Mouse (Mus musculus): ENCODE results near the gene Fbxw4. TPM values are rescaled to one million over a fixed set of nuclear protein-coding genes. Genes with fewer than 3 reads are reported as not detected.

Fbxw4 gene
- polyA plus RNA-seq, 1 experiment = 95.0 TPM

GRCm38 (mm10) chr19:45607479-45607878 is 52.6 kb downstream of the Fbxw4 start:
- 75% methylated on average over 7 of the region's 7 CpGs for WGBS
- H3K4me1 ChIP-seq (ENCODE audit: control insufficient read depth, insufficient read depth, low read length) = no peaks in the 10 kb centered on the region
- H3K4me3 ChIP-seq (replicated peaks; ENCODE audit: extremely low read depth, low read depth, low read length) = no peak overlapping the region
- TF ChIP-seq POLR2A (IDR thresholded peaks at IDR 0.05; ENCODE audit: borderline replicate concordance, extremely low read depth, low read depth, low read length) = no peak
- no peak for TF ChIP-seq CTCF (IDR thresholded peaks at IDR 0.05; ENCODE audit: insufficient read depth, low read length)
- DNase-seq = no peak

GRCm38 (mm10) chr19:45606701-45607100 is 53.4 kb downstream of the Fbxw4 start:
- no peak overlapping the region for H3K4me3 ChIP-seq (replicated peaks; ENCODE audit: extremely low read depth, low read depth, low read length)
- 95% methylated on average over 4 of the region's 4 CpGs for WGBS
- H3K4me1 ChIP-seq (ENCODE audit: control insufficient read depth, insufficient read depth, low read length) = no peaks in the 10 kb centered on the region
- DNase-seq = no peak
- TF ChIP-seq CTCF (IDR thresholded peaks at IDR 0.05; ENCODE audit: insufficient read depth, low read length) (no peak), POLR2A (IDR thresholded peaks at IDR 0.05; ENCODE audit: borderline replicate concordance, extremely low read depth, low read depth, low read length) (no peak)

GRCm38 (mm10) chr19:45602606-45603005 is 57.5 kb downstream of the Fbxw4 start:
- no peak for DNase-seq
- Histone ChIP-seq H3K4me1 (ENCODE audit: control insufficient read depth, insufficient read depth, low read length) (no peaks in the 10 kb centered on the region), H3K4me3 (replicated peaks; ENCODE audit: extremely low read depth, low read depth, low read length) (no peak overlapping the region)
- WGBS = 72% methylated on average over 5 of the region's 5 CpGs
- no peak for TF ChIP-seq POLR2A (IDR thresholded peaks at IDR 0.05; ENCODE audit: borderline replicate concordance, extremely low read depth, low read depth, low read length)
- no peak for TF ChIP-seq CTCF (IDR thresholded peaks at IDR 0.05; ENCODE audit: insufficient read depth, low read length)

- Histone ChIP-seq H3K4me3 (replicated peaks; ENCODE audit: extremely low read depth, low read depth, low read length) (no peak overlapping the region), H3K4me1 (ENCODE audit: control insufficient read depth, insufficient read depth, low read length) (no peaks in the 10 kb centered on the region)
- 89% methylated on average over 4 of the region's 4 CpGs for WGBS
- DNase-seq = no peak
- TF ChIP-seq CTCF (IDR thresholded peaks at IDR 0.05; ENCODE audit: insufficient read depth, low read length) = no peak
- no peak for TF ChIP-seq POLR2A (IDR thresholded peaks at IDR 0.05; ENCODE audit: borderline replicate concordance, extremely low read depth, low read depth, low read length)
Measured at GRCm38 (mm10) chr19:45597106-45597505, 63.0 kb downstream of the Fbxw4 start.

GRCm38 (mm10) chr19:45596434-45596833 is 63.7 kb downstream of the Fbxw4 start:
- 94% methylated on average over 6 of the region's 6 CpGs for WGBS
- TF ChIP-seq POLR2A (IDR thresholded peaks at IDR 0.05; ENCODE audit: borderline replicate concordance, extremely low read depth, low read depth, low read length) = no peak
- TF ChIP-seq CTCF (IDR thresholded peaks at IDR 0.05; ENCODE audit: insufficient read depth, low read length) = no peak
- Histone ChIP-seq H3K4me3 (replicated peaks; ENCODE audit: extremely low read depth, low read depth, low read length) (no peak overlapping the region), H3K4me1 (ENCODE audit: control insufficient read depth, insufficient read depth, low read length) (no peaks in the 10 kb centered on the region; the same call in 1 of the 2 replicates)
- DNase-seq = no peak

GRCm38 (mm10) chr19:45596019-45596418 is 64.1 kb downstream of the Fbxw4 start:
- 75% methylated on average over 7 of the region's 7 CpGs for WGBS

GRCm38 (mm10) chr19:45595481-45595880 is 64.6 kb downstream of the Fbxw4 start:
- Histone ChIP-seq H3K4me1 (ENCODE audit: control insufficient read depth, insufficient read depth, low read length) (no peaks in the 10 kb centered on the region; the same call in 1 of the 2 replicates), H3K4me3 (replicated peaks; ENCODE audit: extremely low read depth, low read depth, low read length) (no peak overlapping the region)
- no peak for TF ChIP-seq POLR2A (IDR thresholded peaks at IDR 0.05; ENCODE audit: borderline replicate concordance, extremely low read depth, low read depth, low read length)
- no peak for TF ChIP-seq CTCF (IDR thresholded peaks at IDR 0.05; ENCODE audit: insufficient read depth, low read length)
- no peak for DNase-seq
- 93% methylated on average over 6 of the region's 6 CpGs for WGBS

More at GRCm38 (mm10) chr19:45596019-45596418, 64.1 kb downstream of the Fbxw4 start:
- Histone ChIP-seq H3K4me1 (ENCODE audit: control insufficient read depth, insufficient read depth, low read length) (no peaks in the 10 kb centered on the region; the same call in 1 of the 2 replicates), H3K4me3 (replicated peaks; ENCODE audit: extremely low read depth, low read depth, low read length) (no peak overlapping the region)
- DNase-seq = no peak
- TF ChIP-seq CTCF (IDR thresholded peaks at IDR 0.05; ENCODE audit: insufficient read depth, low read length) = no peak
- TF ChIP-seq POLR2A (IDR thresholded peaks at IDR 0.05; ENCODE audit: borderline replicate concordance, extremely low read depth, low read depth, low read length) = no peak

- Histone ChIP-seq H3K4me3 (replicated peaks; ENCODE audit: extremely low read depth, low read depth, low read length) (no peak overlapping the region), H3K4me1 (ENCODE audit: control insufficient read depth, insufficient read depth, low read length) (no peaks in the 10 kb centered on the region; the same call in 1 of the 2 replicates)
- no peak for DNase-seq
- TF ChIP-seq CTCF (IDR thresholded peaks at IDR 0.05; ENCODE audit: insufficient read depth, low read length) (no peak), POLR2A (IDR thresholded peaks at IDR 0.05; ENCODE audit: borderline replicate concordance, extremely low read depth, low read depth, low read length) (no peak)
- WGBS = 95% methylated on average over 7 of the region's 7 CpGs
Measured at GRCm38 (mm10) chr19:45594079-45594478, 66.0 kb downstream of the Fbxw4 start.

- no peak for DNase-seq
- no peaks in the 10 kb centered on the region; the same call in 1 of the 2 replicates for H3K4me1 ChIP-seq (ENCODE audit: control insufficient read depth, insufficient read depth, low read length)
- H3K4me3 ChIP-seq (replicated peaks; ENCODE audit: extremely low read depth, low read depth, low read length) = no peak overlapping the region
- TF ChIP-seq CTCF (IDR thresholded peaks at IDR 0.05; ENCODE audit: insufficient read depth, low read length) = no peak
- no peak for TF ChIP-seq POLR2A (IDR thresholded peaks at IDR 0.05; ENCODE audit: borderline replicate concordance, extremely low read depth, low read depth, low read length)
- WGBS = 89% methylated on average over 9 of the region's 9 CpGs
Measured at GRCm38 (mm10) chr19:45592916-45593315, 67.2 kb downstream of the Fbxw4 start.

GRCm38 (mm10) chr19:45591704-45592103 is 68.4 kb downstream of the Fbxw4 start:
- peak; percentile 45 for DNase-seq
- TF ChIP-seq CTCF (IDR thresholded peaks at IDR 0.05; ENCODE audit: insufficient read depth, low read length) (no peak), POLR2A (IDR thresholded peaks at IDR 0.05; ENCODE audit: borderline replicate concordance, extremely low read depth, low read depth, low read length) (no peak)
- no peaks in the 10 kb centered on the region; the same call in 1 of the 2 replicates for H3K4me1 ChIP-seq (ENCODE audit: control insufficient read depth, insufficient read depth, low read length)
- H3K4me3 ChIP-seq (replicated peaks; ENCODE audit: extremely low read depth, low read depth, low read length) = no peak overlapping the region
- 34% methylated on average over 7 of the region's 7 CpGs for WGBS
